Mouse (Mus musculus): ENCODE results near the gene Pitx2.

Pitx2 gene

GRCm38 (mm10) chr3:129217862-129218370 lies 18.2 kb downstream of the Pitx2 start:
- no peak for DNase-seq (ENCODE audit: low spot score in 2 of 2)

- no peak for DNase-seq (ENCODE audit: low spot score in 2 of 2)
Measured at GRCm38 (mm10) chr3:129218371-129218921, 18.8 kb downstream of the Pitx2 start.

DNA sequence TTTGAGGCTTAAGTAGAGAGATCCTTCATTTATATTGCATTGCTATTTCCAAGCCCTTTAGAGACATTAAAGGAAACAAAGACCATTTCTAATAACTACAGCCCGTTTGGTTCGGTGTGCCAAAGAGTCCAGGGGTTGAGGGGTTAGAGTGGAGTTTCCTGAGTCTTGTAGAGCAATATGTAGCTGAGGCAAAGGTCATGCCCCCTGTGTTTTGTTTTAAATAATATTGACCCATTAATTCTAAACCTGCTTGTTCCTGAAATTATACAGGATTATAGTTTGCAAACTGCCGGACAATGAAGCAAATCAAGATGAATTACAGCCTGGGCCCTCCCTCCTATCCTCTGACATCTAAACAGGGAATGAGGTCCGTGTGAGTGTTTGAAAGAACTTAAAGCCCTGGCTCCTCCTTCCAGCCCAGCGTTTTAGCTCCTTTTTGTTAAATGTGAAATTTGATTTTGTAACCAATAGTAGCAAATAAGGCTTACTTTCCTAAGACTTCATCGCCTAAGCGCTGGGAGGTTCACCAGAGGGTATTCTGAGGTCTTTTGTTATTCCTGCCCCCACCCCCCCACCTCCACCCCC lies 20.5 kb downstream of the Pitx2 start:
- DNase-seq (ENCODE audit: low spot score in 2 of 2): no peak

DNA sequence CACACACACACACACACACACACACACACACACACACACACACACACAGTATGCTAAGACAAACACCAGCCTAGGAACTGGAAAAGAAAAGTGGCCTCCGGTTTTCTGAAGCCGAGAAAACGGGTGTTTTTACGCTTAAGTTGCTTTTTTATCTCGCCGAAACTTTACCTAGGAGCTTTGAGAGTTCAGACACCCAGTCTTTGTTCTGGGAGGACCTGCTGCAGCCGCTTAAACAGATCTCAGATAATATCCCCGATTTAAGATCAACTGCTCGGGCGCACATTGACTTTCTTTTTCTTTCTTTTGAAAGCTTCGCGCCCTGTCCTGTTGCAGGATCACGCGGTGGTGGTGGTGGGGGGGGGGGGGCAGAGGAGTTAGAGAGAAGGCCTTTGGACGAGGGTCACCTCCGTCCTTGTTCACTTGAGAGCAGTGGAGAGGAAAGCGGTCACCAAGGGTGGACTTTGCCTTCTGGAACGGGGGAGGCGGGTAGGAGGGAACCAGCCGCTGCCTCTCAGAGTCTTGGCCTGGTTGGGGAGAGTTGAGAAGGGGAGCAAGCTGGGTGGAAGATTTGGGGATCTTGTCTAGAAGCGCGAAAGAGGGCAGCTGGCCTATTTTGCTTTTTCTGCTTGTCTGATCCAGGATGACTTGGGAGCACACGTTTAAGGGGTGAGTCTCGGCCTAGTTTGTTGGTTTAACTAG lies 21.2 kb downstream of the Pitx2 start:
- DNase-seq (ENCODE audit: low spot score in 2 of 2): no peak

DNA sequence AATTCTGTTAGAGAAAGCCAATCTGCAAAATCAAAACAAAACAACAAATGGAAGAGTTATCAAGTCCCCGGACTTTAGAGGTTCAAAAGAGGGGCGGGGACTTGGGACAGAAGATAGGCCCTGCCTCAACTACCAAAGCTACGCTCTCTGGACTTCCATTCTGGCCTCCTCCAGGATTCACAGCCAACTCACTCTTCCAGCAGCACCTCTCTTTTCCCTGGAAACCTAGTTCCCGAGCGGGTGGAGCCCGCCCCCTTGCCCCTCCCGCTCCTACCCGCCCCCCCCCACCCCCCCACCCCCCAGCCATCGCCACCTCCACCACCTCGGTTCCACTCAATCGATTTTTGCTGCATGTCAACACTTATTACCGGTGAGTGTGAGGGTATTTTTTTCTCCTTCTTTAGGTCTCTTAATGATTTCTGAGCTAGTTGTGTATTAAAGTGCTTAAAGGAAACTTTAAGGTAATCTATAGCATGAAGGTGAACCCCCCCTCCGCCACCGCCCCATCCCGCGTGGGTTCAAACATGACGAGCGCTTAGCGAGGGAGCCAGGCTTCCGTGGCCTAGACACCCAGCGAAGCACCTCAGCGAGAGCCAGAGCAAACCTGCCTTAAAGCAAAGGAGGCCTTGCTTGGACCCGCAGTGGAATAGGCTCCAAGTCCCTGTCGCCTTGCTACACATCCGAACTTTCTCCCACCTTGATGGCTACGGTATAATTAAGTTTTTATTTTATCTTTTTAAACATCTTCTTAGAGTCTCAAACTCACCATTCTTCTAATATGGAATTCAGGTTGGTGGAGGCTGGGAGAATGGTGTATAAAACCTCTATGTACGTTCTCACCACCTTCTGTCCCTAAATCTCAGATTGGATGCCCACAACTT lies 21.9 kb downstream of the Pitx2 start:
- DNase-seq (ENCODE audit: low spot score in 2 of 2): no peak

DNA sequence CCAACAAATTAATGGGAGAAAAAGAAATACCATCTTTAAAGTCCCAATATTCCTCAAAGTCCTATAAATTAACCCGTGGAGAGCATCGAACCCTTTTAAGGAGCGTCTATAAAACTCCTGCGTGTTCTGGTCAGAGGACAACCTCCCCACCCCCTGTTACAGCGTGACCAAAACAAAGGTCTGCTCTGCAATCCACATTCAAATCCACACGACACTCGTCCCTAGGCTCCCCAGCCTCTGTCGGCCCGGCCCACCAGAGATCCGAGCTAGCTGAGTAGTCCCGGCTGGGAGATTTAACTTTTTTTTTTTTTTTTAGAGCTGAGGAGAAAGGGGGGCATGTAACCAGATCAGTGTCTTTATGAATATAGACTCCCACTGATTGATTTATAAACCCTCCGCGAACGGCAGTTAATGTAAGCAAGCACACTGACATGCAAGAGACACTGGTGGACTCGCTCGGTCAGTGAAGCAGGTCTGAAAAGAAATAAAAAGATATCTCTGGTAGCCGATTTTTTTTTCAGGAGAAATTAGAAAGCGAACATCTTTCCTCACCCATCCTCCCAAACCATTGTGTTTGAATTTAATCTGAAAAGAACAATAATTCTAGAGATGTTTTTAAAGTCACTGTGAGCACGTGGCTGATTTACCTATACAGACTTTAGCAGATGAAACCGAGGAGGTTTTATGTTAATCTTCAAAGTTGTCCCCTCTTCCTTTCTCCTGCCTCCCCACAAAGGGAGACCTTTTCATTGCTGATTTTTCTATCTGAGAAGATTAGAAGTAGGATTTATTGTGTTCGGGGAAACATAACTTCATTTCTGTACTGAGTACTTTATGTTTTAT lies 23.0 kb downstream of the Pitx2 start:
- DNase-seq (ENCODE audit: low spot score in 2 of 2): no peak

GRCm38 (mm10) chr3:129223401-129223800 lies 23.7 kb downstream of the Pitx2 start:
- DNase-seq (ENCODE audit: low spot score in 2 of 2): no peak

- no peak for DNase-seq (ENCODE audit: low spot score in 2 of 2)
Measured at GRCm38 (mm10) chr3:129223964-129224805, 24.5 kb downstream of the Pitx2 start.

DNA sequence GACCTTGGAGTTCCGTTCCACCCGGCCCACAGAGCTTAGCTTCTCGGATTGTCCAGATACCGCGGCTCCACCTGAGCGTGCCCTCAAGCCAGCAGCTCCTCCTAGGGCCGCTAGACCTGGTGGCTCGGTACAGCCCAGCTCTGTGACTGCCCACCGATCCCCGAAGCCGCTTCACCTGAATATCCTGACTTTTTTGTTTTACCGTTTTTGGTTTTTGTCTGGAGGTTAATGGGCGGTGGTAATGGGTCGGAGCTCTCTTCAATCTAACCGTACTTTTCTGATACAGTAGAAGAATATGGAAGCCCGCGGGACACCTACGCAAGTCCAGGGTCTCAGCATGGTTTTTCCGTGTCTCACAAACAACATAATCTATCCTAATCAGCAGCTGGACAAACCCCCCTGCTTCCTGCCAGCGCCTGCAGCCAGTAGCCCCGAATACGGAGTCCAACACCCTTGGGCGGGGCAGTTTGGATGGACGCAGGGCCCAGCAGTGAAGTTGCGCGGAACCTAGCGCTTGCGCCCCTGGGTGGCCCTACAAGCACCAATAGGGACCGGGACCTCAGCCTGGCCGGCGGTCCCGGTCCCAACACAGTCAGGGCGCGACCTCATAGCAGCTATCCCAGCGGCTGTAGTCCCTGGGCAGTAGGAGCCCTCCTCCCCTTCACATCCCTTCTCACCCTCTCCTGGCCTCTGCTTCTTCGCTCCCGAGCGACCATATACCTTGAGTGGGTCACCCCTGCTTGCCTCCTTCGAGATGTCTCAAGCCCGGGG lies 25.3 kb downstream of the Pitx2 start:
- no peak for DNase-seq (ENCODE audit: low spot score in 2 of 2)

GRCm38 (mm10) chr3:129225577-129226289 lies 26.1 kb downstream of the Pitx2 start:
- DNase-seq (ENCODE audit: low spot score in 2 of 2): no peak

GRCm38 (mm10) chr3:129226681-129227080 lies 27.0 kb downstream of the Pitx2 start:
- DNase-seq (ENCODE audit: low spot score in 2 of 2): no peak

DNA sequence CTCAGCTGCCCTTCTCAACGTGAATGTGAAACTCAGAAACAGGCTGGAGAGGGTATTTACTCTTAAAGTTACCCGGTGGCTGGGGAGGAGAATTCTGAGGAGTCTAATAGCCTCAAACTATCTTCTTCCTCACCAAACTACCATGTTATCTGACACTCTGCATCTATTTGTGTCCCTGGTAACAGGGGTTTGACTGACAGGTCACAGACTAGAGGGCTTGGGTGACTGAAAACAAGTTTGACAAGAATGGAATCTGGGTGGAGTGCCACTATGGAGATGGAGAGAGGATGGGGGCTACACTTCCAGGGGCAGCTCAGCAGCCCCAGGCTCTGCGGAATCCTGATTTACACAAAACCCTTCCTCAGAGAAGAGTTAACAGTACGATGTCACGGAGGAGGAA lies 27.7 kb downstream of the Pitx2 start:
- no peak for DNase-seq (ENCODE audit: low spot score in 2 of 2)

DNA sequence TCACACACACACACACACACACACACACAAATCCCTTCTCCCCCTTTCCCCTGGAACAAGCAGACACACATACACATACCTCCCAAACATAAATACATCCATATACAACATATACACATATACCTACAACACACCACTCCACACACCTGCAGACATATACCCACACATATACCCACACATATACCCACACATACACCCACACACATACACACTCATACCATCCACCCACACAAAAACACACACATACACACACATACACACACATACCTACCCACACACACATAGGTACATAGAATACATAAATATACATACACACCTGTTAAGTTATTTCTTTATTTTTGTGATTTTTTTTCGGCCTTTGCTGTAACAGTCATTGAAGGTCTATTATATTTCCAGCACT lies 38.3 kb downstream of the Pitx2 start:
- DNase-seq (ENCODE audit: low spot score in 2 of 2): no peak

GRCm38 (mm10) chr3:129238664-129239258 lies 39.1 kb downstream of the Pitx2 start:
- DNase-seq (ENCODE audit: low spot score in 2 of 2): no peak

DNA sequence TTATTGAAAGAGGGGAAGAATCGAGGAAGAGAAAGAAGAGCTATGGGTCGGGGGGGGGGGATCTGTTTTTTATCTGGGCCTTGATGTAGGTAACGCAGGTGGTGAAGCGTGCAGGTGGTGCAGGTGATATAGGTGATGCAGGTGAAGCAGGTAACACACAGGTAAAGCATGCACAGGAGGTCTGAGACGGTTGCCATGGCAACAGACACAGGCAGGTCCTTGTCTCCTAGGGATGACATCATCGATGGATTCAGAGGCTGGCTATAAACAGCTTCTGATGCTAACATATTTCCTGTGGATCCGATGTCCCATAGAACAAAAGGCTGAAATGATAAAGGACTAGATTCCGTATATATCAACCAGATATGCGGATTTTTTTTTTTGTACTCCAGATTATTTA lies 51.3 kb downstream of the Pitx2 start:
- DNase-seq (ENCODE audit: low spot score in 2 of 2): no peak

DNA sequence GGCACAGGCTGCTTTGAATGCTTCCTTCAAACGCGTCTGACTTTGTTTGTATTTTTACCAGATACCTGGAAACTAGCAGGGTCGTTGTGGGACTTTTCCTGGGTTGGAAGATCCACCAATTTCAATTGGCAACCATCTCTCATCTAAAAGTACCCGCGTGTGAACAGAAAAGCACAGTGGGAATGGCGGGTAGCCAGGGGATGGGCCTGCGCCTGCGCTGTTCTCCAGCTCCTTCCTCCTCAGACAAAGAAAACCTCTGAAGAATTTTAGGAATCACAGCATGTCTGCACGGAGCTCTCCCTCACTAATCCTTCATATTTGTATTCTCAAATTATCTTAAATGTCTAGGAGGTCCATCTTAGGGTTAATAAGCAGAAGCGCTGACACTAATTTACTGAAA lies 54.6 kb downstream of the Pitx2 start:
- no peak for DNase-seq (ENCODE audit: low spot score in 2 of 2)

DNA sequence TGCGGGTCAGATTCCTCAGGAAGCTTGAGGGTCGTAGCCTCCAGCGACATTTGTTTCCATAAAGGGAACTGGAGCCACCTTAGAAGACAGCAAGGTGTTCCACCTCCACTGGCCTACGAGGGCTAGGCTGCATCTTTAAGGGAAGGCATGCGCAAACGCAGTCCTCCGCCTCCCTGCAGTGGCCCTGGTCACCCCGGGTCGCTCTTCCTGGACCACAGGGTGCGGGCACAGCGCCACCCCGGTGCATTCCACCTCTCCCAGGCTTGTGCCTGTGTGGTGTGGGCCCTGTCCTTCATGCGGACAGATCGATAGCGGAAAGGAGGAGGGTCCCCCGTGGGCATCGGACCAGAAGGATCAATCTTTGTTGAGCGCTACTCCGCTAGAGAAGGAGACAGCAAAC lies 56.6 kb downstream of the Pitx2 start:
- no peak for DNase-seq (ENCODE audit: low spot score in 2 of 2)

- DNase-seq (ENCODE audit: low spot score in 2 of 2): no peak
Measured at GRCm38 (mm10) chr3:129256766-129257165, 57.1 kb downstream of the Pitx2 start.

- DNase-seq (ENCODE audit: low spot score in 2 of 2): no peak
Measured at GRCm38 (mm10) chr3:129258497-129258896, 58.8 kb downstream of the Pitx2 start.

All from right cerebral cortex, postnatal 36 days (tissue).